Mouse (Mus musculus) G1E-ER4 (cell line): ENCODE results near the gene Pgghg. TPM values are rescaled to one million over a fixed set of nuclear protein-coding genes. Genes with fewer than 3 reads are reported as not detected.

ENCODE experiments used
- GATA1 ChIP-seq: IDR thresholded peaks from one replicate; pipeline ENCODE4 v1.8.0; 2012; ENCODE audit warnings: low read length, inconsistent platforms
- polyA plus RNA-seq: library from polyadenylated mRNA; stranded (reverse); fragments of >175 nt; gene quantifications from 2 replicates; pipeline ENCODE4 v1.2.3, GENCODE M21; 2012

Pgghg gene
- polyA plus RNA-seq, 1 experiment = 7.2 TPM

- TF ChIP-seq GATA1 = no peak
Measured at GRCm38 (mm10) chr7:140946311-140946710, 5.1 kb downstream of the Pgghg start.

GRCm38 (mm10) chr7:140946980-140947379 lies 5.8 kb downstream of the Pgghg start:
- no peak for TF ChIP-seq GATA1

- no peak for TF ChIP-seq GATA1
Measured at GRCm38 (mm10) chr7:140948161-140948560, 7.0 kb downstream of the Pgghg start.

GRCm38 (mm10) chr7:140949255-140949654 lies 8.1 kb downstream of the Pgghg start:
- no peak for TF ChIP-seq GATA1

- TF ChIP-seq GATA1 = no peak
Measured at GRCm38 (mm10) chr7:140949824-140950530, 8.8 kb downstream of the Pgghg start, which contains the start of gene Ifitm5. Ifitm5 (minus strand) TSS chr7:140950291.

- no peak for TF ChIP-seq GATA1
Measured at GRCm38 (mm10) chr7:140951051-140951450, 9.9 kb downstream of the Pgghg start.

- TF ChIP-seq GATA1 = no peak
Measured at GRCm38 (mm10) chr7:140951765-140952164, 10.6 kb downstream of the Pgghg start.

GRCm38 (mm10) chr7:140952441-140952840 lies 11.2 kb downstream of the Pgghg start:
- TF ChIP-seq GATA1 = no peak

GRCm38 (mm10) chr7:140953133-140953532 lies 11.9 kb downstream of the Pgghg start:
- TF ChIP-seq GATA1 = no peak

- no peak for TF ChIP-seq GATA1
Measured at GRCm38 (mm10) chr7:140953800-140954732, 12.9 kb downstream of the Pgghg start.

GRCm38 (mm10) chr7:140954733-140955071 lies 13.5 kb downstream of the Pgghg start:
- no peak for TF ChIP-seq GATA1

- TF ChIP-seq GATA1 = no peak
Measured at GRCm38 (mm10) chr7:140955342-140955741, 14.2 kb downstream of the Pgghg start.

- no peak for TF ChIP-seq GATA1
Measured at GRCm38 (mm10) chr7:140955758-140956555, 14.8 kb downstream of the Pgghg start, which contains the start of the genes Gm45717 and Ifitm2. Gm45717 (minus strand) TSS chr7:140955937. Ifitm2 (minus strand) TSS chr7:140955987.

- no peak for TF ChIP-seq GATA1
Measured at GRCm38 (mm10) chr7:140956556-140956869, 15.3 kb downstream of the Pgghg start.

- TF ChIP-seq GATA1 = no peak
Measured at GRCm38 (mm10) chr7:140959181-140959901, 18.1 kb downstream of the Pgghg start.
